Mouse (Mus musculus) G1E-ER4 (cell line): ENCODE data around the gene Iqcg. TPM values are rescaled to one million over a fixed set of nuclear protein-coding genes. Genes with fewer than 3 reads are reported as not detected.

Experiments used
- GATA1 ChIP-seq: IDR thresholded peaks from one replicate; pipeline ENCODE4 v1.8.0; 2012; ENCODE audit warnings: low read length, inconsistent platforms
- polyA plus RNA-seq: library from polyadenylated mRNA; stranded (reverse); fragments of >175 nt; gene quantifications from 2 replicates; pipeline ENCODE4 v1.2.3, GENCODE M21; 2012

Gene Iqcg
- 1.2 and 3.0 TPM in 2 replicates for polyA plus RNA-seq

DNA sequence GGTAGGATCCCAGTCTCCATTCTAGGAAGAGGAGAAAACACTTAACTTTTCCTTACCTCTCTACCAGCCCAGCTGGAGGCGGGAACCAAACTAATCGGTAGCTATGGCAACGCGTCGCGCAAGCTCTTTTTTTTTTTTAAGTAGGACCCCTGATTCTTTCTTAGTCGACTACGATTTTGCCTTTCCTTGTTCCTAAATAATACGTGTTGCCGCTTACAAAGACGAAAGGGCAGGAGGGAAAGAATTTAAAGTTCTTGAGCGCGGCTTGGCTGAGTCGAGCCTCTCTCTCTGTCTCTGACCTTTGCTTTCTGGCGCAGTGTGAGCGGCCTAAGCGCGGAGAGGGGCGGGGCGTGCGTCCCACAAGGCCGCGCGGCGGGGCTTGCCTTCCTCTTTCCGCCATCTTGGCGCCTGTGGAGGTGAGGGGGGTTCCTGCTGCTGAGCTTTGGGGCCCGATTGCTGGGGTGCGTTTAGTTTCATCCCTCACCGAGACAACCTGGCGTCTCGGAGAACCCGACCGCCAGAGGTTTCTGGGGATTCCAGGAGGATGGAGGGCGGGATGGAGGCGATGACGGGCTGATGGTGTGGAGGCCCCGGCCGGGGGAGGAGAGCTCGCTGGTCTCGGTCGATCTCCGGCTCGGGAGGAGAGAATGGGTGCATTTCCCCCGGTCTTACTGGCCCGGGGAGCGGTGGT is at the start of gene Iqcg, which contains the start of gene Rpl35a:
Gene Iqcg, minus strand, starts transcription at position 124 of the 691 bp plus-strand sequence.
Gene Rpl35a, plus strand, starts transcription at position 359 of the 691 bp plus-strand sequence.
- no peak for TF ChIP-seq GATA1

DNA sequence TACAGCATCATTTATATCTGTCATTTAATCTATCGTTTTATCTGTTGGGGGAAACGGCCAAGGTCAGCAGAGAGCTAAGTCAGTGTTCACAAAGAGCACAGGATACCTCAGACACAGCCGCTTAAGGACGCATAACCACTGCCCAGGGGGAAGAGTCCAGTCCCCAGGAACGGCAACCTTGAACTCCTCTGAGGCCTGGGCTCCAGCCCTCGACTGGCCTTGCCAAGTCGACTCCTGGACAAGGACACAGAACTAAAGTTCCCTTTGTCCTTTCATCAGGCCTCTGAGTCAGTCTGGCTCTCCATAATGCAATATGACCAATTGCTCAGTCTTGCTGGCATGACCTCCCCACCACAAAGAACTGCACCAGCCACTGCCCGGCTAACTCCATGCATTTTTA is 29.6 kb upstream of the Iqcg start:
- no peak for TF ChIP-seq GATA1

DNA sequence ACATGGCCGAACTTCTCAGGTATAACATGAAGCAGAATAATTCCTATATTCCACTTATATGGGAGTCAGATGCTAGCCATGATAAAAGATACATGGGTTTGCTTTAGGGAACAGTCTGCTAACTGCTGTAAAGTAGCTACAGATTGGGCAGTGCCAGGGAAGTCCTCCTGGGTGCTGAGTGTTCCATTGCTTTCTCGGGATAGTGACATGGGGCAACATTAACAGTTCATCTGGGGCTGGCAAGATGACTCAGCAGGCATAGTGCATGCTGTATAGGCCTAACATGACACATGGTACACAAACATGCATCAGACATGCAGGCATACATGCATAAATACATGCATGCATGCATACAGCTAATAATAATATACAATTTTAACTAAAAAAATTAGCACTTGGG is 28.0 kb upstream of the Iqcg start:
- TF ChIP-seq GATA1 = no peak

DNA sequence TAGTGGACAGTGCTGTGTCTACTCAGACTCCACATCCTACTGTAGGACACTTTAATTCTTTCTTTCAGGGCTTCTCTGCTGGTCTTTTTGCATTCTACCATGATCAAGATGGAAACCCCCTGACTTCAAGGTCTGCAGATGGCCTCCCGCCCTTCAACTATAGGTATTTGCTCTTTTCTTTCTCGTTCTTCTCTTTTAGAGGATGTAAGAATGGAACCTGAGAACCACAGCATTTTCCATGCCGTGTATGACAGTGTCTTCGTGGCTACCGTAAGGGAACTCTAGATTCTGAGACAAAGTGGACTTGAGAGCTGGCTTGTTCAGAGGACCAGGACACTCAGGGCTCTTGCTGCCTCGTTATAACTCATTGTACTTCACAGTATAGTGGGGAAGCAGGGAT is 26.9 kb upstream of the Iqcg start:
- no peak for TF ChIP-seq GATA1

DNA sequence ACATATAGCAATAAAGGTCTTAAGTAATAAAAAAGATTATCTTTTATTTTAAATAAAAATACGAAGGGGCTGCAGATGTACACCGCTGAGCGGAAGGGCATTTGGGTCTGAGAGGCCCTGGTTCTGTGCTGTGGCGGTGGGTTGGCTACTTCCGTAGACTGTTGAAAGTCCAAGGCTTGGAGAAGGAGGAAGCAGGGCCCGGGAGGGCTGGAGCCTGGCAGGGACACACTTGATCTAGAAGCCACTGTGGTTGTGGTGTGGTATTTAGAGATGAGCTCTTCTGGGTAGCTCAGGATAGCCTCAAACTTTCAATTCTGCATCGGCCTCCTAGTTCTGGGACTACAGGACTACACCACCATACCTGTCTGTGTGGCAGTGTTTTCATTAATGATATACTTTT is 24.0 kb upstream of the Iqcg start:
- TF ChIP-seq GATA1 = no peak

DNA sequence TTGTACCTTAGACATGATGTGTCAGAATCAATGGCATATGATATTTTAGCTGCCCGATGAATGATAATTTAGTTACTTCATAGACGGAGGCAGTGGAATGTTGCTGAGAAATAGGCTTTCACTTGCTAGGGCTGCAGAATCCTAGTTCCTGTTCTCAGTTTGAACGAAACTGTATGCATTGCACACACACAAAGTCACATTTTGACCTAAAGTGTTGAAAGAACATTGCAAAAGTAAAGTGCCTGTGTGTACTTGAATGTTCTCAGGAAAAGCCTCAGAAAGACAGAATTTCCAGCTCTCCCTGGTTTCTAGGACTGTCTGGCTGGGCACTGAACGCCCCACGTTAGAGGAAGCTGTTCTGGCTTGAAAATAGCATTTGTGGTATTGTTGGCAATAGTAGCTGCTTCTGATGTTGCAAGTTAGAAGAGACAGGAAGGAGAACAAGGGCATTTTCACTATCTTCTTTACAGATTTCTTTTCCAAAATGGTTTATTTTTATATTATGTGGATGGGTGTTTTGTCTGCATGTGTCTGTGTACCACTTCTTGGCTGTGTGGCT is 21.1 kb upstream of the Iqcg start:
- TF ChIP-seq GATA1 = no peak

DNA sequence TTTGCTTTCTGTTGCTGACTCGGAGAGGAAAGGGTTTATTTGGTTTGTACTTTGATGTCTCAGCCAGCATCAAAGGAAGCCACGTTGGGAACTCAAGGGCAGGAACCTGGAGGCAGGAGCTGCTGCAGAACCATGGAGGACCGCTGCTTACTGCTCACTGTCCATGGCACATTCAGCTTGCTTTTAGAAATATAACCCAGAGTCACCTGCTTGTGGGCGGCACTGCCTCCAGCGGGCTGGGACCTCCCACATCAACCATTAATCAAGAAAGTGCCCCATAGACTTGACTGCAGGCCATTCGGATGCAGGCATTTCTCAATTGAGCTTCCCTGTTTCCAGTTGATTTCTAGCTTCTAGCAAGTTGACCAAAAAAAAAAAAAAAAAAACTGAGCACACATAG is 20.1 kb upstream of the Iqcg start:
- no peak for TF ChIP-seq GATA1

DNA sequence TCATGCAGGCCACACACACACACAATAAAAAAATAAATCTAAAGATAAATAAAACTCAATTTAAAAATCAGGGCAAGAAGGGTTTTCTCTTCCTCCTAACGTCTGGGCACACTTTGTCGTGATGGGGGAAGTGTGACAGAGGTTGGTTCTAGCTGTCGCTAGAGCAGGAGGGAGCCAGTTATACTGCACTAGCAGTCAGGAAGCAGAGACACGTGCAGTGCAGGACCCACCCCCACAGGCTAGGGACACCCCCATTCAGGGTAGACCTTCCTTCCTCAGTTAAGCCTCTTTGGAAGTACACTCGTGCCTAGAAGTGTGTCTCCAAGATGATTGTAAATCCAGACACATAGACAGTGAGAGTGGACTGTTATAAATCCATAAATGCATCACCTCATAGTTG is 18.9 kb upstream of the Iqcg start:
- no peak for TF ChIP-seq GATA1

DNA sequence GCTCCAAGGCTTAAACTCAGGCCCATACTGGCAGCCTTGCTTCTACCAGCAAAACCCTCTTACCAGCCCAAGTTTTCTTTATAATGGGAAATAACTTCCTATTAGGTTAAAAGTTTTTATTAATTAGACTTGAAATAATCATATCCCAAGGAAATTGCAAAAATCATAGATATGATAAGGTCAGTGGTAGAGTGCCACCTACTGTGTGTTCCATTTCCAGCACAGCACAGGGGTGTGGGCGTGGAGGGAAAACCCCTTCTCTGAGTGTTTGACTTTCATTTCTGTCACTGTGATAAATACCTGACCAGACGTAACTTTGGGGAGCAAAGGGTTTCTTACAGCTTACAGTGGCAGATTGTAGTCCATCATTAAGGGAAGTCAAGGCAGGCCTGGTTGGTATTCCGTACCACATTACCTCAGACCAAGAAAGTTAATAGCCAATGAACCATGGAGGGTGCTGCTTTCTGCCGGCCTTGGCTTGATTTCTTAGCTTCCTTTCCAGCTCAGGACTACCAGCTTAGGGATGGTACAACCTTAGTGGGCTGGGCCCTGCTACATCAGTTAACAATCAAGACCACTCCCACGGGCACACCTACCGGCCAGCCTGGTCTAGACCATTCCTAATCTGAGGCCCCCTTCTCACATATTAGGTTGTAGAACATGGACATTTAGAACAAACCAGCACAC is 17.0 kb upstream of the Iqcg start:
- no peak for TF ChIP-seq GATA1

DNA sequence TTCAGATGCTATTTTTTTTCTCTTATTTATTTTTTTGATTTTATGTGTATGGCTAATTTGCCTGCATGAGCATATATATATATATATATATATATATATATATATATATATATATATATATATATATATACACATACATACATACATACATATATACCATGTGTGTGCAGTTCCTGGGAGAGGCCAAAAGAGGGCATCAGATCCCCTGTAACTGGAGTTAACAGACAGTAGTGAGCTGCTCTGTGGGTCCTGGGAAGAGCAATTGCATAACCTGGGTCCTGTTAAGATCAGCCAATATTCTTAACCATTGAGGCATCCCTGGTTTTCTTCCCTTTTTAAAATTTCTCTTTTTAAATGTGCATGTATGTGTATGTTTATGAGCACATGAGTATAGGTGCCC is 14.9 kb upstream of the Iqcg start:
- TF ChIP-seq GATA1 = no peak

DNA sequence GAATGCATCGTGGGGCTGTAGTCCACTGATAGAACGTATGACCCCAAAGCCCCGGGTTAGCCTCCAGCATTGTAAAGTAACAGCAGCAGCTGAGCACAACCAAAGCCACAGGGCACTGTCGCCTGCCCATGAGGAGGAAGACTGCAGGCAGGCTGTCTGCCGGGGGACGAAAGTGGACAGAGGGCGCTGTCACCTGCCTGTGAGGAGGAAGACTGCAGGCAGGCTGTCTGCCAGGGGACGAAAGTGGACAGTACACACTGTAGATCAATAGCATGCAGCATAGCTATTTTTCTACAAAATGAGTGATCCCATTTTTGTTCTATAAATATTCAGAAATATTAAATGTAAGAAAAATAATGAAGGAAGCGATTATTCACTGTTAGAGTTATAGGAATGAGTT is 8.6 kb upstream of the Iqcg start:
- TF ChIP-seq GATA1 = no peak

DNA sequence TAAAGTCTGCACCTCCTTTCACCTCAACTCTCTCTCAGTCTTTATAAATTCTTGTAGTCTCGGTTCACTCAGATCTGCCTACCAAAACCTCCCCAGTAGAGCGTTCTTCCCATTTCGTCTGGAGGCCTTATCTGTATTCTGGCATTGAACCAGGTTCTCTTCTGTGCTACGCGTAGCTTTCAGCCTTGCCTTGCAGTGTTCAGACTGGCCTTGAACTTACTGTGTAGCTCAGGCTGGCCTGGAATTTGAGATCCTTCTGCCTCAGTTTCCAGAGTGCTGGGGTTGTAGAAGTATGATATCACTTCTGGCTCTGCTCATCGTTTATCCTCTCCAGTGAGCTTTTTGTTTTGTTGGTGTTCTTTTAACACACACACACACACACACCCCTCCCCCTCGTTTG is 7.2 kb upstream of the Iqcg start:
- no peak for TF ChIP-seq GATA1

DNA sequence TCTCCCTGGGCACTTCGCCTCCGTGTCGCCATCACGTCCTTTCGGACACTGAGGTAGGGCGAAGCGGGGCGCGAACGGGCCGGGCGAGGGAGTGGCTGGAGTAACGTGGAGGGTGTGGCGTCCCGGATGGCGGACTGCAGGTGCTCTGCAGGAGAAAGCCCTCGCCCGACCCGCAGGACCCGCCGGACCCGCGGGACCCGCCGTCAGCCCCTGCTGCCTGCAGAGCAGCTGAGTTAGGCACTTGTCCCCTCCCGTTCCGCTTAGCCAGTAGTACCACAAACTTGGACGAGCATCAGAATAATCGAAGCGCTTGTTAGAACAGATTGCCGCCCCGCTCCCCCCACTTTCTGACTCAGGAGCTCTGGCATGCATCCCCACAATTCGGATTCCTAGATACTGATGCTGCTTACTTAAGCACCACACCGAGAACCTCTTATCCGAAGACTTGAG is 6.7 kb upstream of the Iqcg start:
- no peak for TF ChIP-seq GATA1

DNA sequence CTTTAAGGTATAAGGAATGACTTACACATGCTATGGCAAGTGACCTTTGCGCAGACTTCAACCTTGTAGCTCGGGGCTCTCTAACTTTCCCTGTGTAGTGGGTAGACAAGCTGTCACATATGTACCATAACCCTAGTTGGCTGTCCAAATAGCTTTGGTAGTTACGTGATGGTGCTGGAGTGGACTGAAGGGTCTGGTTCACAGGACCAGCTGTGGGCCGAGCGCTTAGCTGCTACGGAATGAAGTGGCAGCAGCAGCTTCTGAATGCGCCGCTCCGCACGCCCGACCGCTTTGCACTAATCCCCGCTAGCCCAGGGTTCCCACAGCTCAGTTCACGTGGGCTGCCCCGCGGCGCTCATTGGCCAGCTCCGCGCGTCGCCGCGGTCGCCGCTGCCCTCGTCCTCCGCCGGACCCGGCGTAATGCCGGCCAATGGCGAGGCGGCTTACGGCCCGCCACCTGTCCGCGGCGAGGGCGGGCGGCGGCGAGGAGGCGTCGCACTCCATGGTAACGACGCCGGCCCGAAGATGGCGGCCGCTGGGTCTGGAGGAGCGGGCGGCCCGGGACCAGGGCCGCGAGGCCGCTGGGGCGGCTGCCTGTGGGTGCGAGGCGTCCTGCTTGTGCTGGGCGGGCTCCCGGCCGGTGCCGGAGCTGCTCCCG is 6.1 kb upstream of the Iqcg start, which contains the start of gene Lmln:
Gene Lmln, plus strand, starts transcription at position 498 of the 658 bp plus-strand sequence.
- TF ChIP-seq GATA1 = no peak

DNA sequence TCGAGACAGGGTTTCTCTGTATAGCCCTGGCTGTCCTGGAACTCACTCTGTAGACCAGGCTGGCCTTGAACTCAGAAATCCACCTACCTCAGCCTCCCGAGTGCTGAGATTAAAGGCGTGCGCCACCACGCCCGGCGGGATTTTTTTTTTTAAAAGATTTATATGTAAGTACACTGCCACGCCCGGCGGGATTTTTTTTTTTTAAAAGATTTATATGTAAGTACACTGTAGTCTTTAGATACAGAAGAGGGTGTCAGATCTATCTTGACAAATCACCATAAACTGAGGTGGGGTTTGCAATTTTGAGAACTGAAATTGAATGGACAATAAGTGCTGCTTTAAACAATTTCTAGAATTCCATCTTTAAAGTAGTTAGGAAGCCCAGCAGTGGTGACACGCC is 5.4 kb upstream of the Iqcg start:
- TF ChIP-seq GATA1 = no peak

DNA sequence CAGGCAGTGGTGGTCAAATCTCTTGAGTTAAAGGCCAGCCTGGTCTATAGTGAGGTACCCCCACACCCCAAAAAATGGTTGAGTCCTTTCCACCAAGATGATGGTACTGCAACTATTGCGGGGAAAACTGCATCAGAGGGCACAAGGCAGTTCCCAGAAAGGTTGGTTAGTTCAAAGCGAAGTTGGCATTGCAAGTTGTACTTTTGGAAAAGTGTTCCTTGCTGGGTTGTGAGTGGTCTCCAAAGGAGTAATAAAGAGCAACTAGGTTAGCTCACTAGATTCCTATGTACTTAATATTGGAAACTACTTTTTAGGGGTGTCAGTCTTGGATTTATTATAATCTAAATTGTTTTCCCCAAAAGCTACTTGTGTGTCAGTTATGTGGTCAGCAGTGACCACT is 4.9 kb upstream of the Iqcg start:
- no peak for TF ChIP-seq GATA1
